Mouse (Mus musculus): ENCODE measurements around the gene Apex2.
"Not testable (repeated sequence)": the region's sequence is repeated elsewhere in the genome, so short reads cannot be mapped to it uniquely, and the experiment has no call there.

Gene Apex2

GRCm38 (mm10) chrX:150589696-150590095, at the start of gene Apex2:
TSS of gene Apex2 (minus strand) at chrX:150589868.
- DNase-seq: no peak

- DNase-seq: no peak
Observed at GRCm38 (mm10) chrX:150636421-150636820, 46.8 kb upstream of the Apex2 start.

DNA sequence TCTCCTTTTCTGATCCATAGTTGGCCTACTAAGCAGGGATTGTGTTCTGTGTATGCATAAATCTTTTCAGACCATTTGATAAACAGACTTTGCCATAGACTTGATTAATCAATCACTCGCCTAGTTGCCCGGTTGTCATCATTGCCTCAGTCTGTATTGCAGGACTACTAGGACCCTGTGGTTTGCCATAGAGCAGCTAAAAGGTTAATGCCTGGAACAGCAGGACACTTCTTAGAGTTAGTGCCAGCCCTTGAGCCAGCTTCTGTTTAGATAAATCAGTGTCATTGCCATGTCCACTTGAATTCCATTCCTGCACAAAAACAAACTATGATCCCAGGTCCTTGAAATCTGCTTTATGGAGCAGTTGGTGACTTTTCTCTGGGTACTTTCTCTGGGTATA, 9.2 kb upstream of the Apex2 start:
- no peak for DNase-seq

GRCm38 (mm10) chrX:150595016-150595760, 5.5 kb upstream of the Apex2 start:
- no peak for DNase-seq

GRCm38 (mm10) chrX:150594176-150594575, 4.5 kb upstream of the Apex2 start:
- no peak for DNase-seq

DNA sequence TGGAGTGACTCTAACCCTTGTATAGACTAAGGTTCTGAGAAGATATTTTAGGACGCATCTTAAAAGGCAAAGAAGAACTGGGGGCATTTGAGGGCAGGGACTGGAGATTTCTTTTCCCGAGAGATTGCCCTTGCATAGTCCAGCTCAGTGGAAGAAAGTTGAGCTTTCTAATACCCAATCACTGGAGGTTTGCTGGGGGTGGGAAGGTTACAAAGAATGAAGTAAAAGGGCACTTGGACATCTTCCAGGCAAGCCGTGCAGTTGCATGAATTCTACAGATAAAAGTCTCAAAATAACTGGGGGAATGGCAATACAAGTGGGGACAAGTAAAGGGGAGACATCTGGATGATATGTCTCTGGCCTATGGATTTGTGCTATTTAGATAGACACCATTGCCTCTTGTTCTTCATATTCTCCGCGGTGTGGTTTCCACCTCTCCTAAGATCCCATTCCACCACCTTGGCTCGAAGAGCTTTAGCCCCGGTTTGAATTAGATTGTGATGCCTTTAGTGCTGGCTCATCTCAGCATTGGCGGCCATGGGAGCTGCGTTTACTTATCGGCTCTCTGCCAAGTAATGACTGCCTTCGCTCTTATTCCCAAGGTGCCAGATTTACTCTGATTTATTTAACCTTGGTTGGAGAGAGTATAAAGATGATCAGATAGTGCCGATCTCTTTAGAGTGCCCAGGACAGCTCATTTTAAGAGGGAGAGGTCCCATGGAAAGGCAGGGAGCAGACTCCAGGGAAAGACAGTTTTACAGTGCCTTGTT, 3.8 kb upstream of the Apex2 start:
- DNase-seq: no peak

GRCm38 (mm10) chrX:150588023-150588764, 1.5 kb downstream of the Apex2 start, which contains the start of gene Pfkfb1:
TSS of gene Pfkfb1 (plus strand) at chrX:150588229.
- peak; percentile 77 for DNase-seq

DNA sequence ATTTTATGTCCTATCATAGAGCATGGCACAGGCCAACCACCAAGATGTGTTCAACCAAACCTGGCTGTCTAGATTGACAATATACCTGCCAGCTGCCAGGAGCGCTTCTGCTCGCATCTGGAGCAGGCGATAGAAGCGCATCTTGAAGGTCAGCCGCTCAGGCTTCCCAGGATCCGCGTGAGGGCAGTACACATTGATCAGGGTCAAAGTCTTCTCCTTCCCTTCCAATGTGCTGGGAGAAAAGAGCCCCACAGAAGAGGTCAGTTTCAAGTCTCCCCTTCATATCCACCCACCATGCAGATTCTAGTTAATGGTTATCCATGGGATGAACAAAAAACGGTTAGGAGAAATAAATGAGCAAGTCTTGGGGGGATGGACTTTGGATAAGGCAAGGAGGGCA, 4.6 kb downstream of the Apex2 start:
- no peak for DNase-seq

GRCm38 (mm10) chrX:150581921-150582320, 7.7 kb downstream of the Apex2 start:
- DNase-seq: no peak

GRCm38 (mm10) chrX:150564644-150565357, 24.9 kb downstream of the Apex2 start:
- DNase-seq: no peak

GRCm38 (mm10) chrX:150554032-150554431, 35.6 kb downstream of the Apex2 start:
- no peak for DNase-seq

- no peak for DNase-seq
Observed at GRCm38 (mm10) chrX:150551986-150552385, 37.7 kb downstream of the Apex2 start.

GRCm38 (mm10) chrX:150549639-150550038, 40.0 kb downstream of the Apex2 start:
- no peak for DNase-seq

GRCm38 (mm10) chrX:150547239-150547638, 42.4 kb downstream of the Apex2 start, which contains the start of gene Alas2:
TSS of gene Alas2 (plus strand) at chrX:150547375.
- no peak for DNase-seq

DNA sequence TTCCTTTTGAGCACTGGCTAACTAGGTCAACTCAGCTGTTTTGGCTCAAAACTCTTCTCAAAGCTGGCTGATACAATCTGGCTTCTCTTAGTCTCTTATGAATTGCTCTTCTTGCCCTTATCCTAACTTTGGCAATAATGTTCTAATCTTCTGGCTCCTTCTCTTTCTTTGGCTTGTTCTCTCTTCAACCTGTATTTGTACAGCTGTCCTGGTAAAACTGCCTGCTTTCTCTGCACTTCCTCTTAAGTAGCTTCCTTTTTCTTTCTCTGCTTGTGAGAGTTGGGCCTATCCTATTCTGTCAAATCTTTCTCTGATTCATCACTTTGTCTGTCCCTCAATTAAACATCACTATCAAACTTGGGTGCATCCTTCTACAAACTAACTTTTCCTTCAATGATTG, 48.0 kb downstream of the Apex2 start:
- DNase-seq: no peak

GRCm38 (mm10) chrX:150540111-150540510, 49.6 kb downstream of the Apex2 start:
- no peak for DNase-seq

DNA sequence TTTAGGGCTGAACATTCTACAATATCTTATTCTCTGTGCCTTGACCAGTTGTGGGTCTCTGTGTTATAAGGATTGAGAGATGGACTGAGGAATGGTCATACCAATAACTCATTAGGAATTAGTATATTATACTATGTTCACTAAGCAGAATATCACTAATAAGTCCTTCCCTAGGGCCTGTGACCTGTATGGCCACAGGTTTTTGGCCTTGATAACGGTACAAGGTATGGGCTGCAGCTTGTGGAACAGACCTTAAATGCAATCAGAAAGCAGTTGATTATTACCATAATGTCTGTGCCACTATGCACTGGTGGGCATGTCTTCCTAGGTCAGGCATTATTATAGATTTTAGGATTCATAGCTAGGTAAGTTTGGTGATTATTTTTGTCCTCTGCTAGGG, 73.2 kb downstream of the Apex2 start:
- no peak for DNase-seq

- no peak for DNase-seq
Observed at GRCm38 (mm10) chrX:150516015-150516414, 73.7 kb downstream of the Apex2 start.

DNA sequence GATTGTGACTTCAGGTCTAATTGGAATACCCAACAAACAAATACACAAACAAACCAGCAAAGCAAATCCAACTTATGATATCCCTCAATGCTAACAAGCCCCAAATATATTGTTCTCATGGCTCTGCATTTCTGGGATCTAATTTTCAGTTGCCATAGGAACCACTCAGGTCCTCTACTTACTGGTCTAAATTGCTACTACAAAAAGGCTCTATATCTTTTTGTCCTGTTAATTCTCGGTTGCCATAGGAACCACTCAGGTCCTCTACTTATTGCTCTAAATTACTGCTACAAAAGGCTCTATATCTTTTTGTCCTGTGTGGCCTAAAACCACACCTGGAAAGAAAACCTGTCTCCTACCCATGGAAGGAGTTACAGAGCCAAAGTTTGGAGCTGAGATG, 75.5 kb downstream of the Apex2 start:
- DNase-seq: no peak

DNA sequence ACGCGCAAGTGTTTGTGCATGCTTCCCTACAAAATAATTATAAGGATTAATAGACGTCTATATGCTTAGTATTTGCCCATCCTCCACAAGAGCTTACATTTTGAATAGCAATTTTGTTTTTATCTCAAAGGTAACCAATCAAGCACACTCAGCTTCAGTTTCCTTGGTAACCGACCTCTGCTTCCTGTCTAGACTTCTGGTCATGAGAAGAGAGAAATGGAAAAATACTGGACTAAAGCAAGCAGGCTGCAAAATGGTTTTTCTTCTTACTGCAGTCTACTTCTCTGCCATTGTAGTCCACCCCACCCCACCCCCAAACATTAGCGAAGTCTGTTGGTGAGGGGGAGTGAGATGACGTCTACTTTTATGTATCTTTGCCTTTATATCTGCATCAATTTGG, 78.4 kb downstream of the Apex2 start:
- DNase-seq: no peak

DNA sequence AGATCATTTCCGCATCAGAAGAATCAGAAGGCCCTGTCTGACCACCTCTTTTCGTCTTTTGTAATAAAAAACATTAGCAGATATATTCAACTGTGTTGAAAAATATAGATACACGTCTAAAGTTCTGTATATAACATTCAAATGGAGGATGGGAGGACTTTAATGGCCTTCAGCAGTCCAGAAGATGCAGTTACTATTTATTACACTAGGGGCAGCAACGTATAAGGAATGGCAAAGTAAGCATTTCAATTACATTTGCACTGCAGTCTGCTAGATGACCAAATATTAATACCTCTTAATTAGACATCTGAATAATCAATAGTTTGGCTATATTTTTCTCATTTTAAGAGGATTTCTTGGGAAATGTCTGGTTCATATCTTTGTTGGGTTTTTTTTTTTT, 79.0 kb downstream of the Apex2 start:
- DNase-seq: peak; percentile 7

DNA sequence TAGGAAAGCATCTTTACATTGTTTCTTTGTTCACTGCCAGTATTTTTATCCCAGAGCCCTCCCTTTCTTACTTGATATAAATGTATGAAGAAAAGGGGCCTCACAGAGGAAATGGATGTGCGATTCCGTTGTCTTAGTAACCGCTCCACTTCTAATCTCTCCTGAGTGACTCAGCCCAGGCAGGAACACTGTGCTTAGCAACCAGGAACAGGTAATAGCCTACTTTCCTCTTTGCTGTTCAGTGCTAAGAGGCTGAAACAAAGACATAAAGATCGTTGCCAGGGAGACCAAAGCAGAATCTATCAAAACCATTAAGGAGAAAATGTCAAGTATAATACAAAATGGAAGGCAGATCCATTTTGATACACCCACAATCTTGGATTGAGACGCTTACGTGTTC, 81.0 kb downstream of the Apex2 start:
- no peak for DNase-seq

- not testable (repeated sequence) for DNase-seq
Observed at GRCm38 (mm10) chrX:150487811-150488210, 101.9 kb downstream of the Apex2 start.
